Mouse (Mus musculus) intestine, postnatal 0 days (tissue): ENCODE measurements around the gene Slc52a3. TPM values are rescaled to one million over a fixed set of nuclear protein-coding genes. Genes with fewer than 3 reads are reported as not detected.

Source experiments
- ATAC-seq: fragments of 200-750 bp; cut with Nextera tagmentation; 2 replicates; pipeline ENCODE4 v1.8.0; 2017; ENCODE audit warnings: mild to moderate bottlenecking, moderate TSS enrichment, moderate library complexity
- H3K27ac ChIP-seq: fragments of 300-500 bp; sonication (generic); 2 replicates; pipeline ENCODE4 v1.5.1; 2014; ENCODE audit warnings: mild to moderate bottlenecking, low read depth, low read length, moderate library complexity
- H3K27me3 ChIP-seq: fragments of 300-500 bp; sonication (generic); replicated peaks from 2 replicates; pipeline ENCODE4 v1.6.1; 2014; ENCODE audit warnings: low read length, mixed read lengths; ENCODE audit not compliant: control insufficient read depth, insufficient read depth
- H3K36me3 ChIP-seq: fragments of 300-500 bp; sonication (generic); 2 replicates; pipeline ENCODE4 v1.6.1; 2014; ENCODE audit warnings: mild to moderate bottlenecking, moderate library complexity; ENCODE audit not compliant: control insufficient read depth, insufficient read depth
- H3K4me1 ChIP-seq: fragments of 300-500 bp; sonication (generic); replicated peaks from 2 replicates; pipeline ENCODE4 v1.6.1; 2014; ENCODE audit warnings: antibody characterized with exemption, low read length, mixed read lengths; ENCODE audit not compliant: control insufficient read depth, insufficient read depth
- H3K4me2 ChIP-seq: fragments of 300-500 bp; sonication (generic); replicated peaks from 2 replicates; pipeline ENCODE4 v1.6.1; 2014; ENCODE audit warnings: low read depth, mild to moderate bottlenecking, moderate library complexity
- H3K4me3 ChIP-seq: fragments of 300-500 bp; sonication (generic); 2 replicates; pipeline ENCODE4 v1.5.1; 2014; ENCODE audit warnings: low read depth, low read length
- H3K9ac ChIP-seq: fragments of 300-500 bp; sonication (generic); 2 replicates; pipeline ENCODE4 v1.6.1; 2014; ENCODE audit warnings: mild to moderate bottlenecking, low read depth, low read length
- H3K9me3 ChIP-seq: fragments of 300-500 bp; sonication (generic); 2 replicates; pipeline ENCODE4 v1.6.1; 2016; ENCODE audit warnings: mixed run types; ENCODE audit not compliant: control insufficient read depth
- CTCF ChIP-seq: sonication (generic); IDR thresholded peaks from 2 replicates; pipeline ENCODE4 v1.5.1; 2016; ENCODE audit warnings: low read depth, mild to moderate bottlenecking, control low read depth, antibody characterized with exemption, moderate library complexity
- WGBS: fragments of 180-500 bp; shearing (Covaris S2); extraction: QIAGEN DNeasy Blood & Tissue Kit; methylation state at CpG from one replicate; pipeline ENCODE4 v1.1.7; 2014; 5-methylcytosine and 5-hydroxymethylcytosine counted together
- polyA plus RNA-seq: library from polyadenylated mRNA; unstranded; fragments of >200 nt; fragmentation: Nextera tagmentation; extraction: Ambion mirVana; gene quantifications from 2 replicates; pipeline ENCODE4 v1.2.1, GENCODE M21; 2015

Gene Slc52a3
- polyA plus RNA-seq, 1 experiment from 2014 or later, result 15.7 TPM

GRCm38 (mm10) chr2:151972880-151973594 lies 23.3 kb upstream of the Slc52a3 start:
- Histone ChIP-seq H3K9me3 (no peaks in the 10 kb centered on the region), H3K9ac (0 out of 2 replicates have a peak overlapping the region, but pooled peaks have one; percentile 34), H3K4me3 (peak overlapping the region; percentile 33), H3K27ac (peak overlapping the region; percentile 15; the same call in 1 of the 2 replicates), H3K4me2 (peak overlapping the region; percentile 75), H3K27me3 (no peaks in the 10 kb centered on the region), H3K4me1 (peaks cover 17% of the 10 kb centered on the region), H3K36me3 (peaks cover 24% of the 10 kb centered on the region; the same call in 1 of the 2 replicates)
- no peak for TF ChIP-seq CTCF
- ATAC-seq, result peak; percentile 23
- 20% methylated on average over 23 of the region's 23 CpGs for WGBS

- Histone ChIP-seq H3K4me1 (peaks cover 21% of the 10 kb centered on the region), H3K9me3 (no peaks in the 10 kb centered on the region), H3K36me3 (peaks cover 17% of the 10 kb centered on the region; the same call in 1 of the 2 replicates), H3K27me3 (no peaks in the 10 kb centered on the region), H3K27ac (no peak overlapping the region; the same call in 1 of the 2 replicates), H3K4me2 (peak overlapping the region; percentile 75), H3K4me3 (peak overlapping the region; percentile 33), H3K9ac (peak overlapping the region; percentile 34; the same call in 1 of the 2 replicates)
- 13% methylated on average over 36 of the region's 36 CpGs for WGBS
- peak; percentile 29 for ATAC-seq
- TF ChIP-seq CTCF, result peak; percentile 46
These were observed 22.4 kb upstream of the Slc52a3 start for GRCm38 (mm10) chr2:151973595-151974562.

- no peak for ATAC-seq
- peaks cover 3% of the 10 kb centered on the region; the same call in 1 of the 2 replicates for H3K36me3 ChIP-seq
- H3K4me1 ChIP-seq, result peaks cover 21% of the 10 kb centered on the region
- TF ChIP-seq CTCF, result peak; percentile 49
- H3K4me3 ChIP-seq, result no peak overlapping the region
- H3K27me3 ChIP-seq, result no peaks in the 10 kb centered on the region
- no peaks in the 10 kb centered on the region for H3K9me3 ChIP-seq
- H3K4me2 ChIP-seq, result no peak overlapping the region
- no peak overlapping the region for H3K27ac ChIP-seq
- 77% methylated on average over 5 of the region's 5 CpGs for WGBS
- no peak overlapping the region for H3K9ac ChIP-seq
These were observed 21.0 kb upstream of the Slc52a3 start for GRCm38 (mm10) chr2:151975295-151975694.

GRCm38 (mm10) chr2:151976067-151976466 lies 20.2 kb upstream of the Slc52a3 start:
- H3K27me3 ChIP-seq, result no peaks in the 10 kb centered on the region
- peaks cover 18% of the 10 kb centered on the region for H3K4me1 ChIP-seq
- TF ChIP-seq CTCF, result no peak
- WGBS, result 46% methylated on average over 3 of the region's 3 CpGs
- no peak overlapping the region for H3K9ac ChIP-seq
- no peaks in the 10 kb centered on the region for H3K9me3 ChIP-seq
- peak overlapping the region; percentile 24 for H3K4me2 ChIP-seq
- H3K27ac ChIP-seq, result no peak overlapping the region
- H3K36me3 ChIP-seq, result no peaks in the 10 kb centered on the region
- peak; percentile 24 for ATAC-seq
- H3K4me3 ChIP-seq, result no peak overlapping the region

- WGBS, result 79% methylated on average over 4 of the region's 4 CpGs
- no peak overlapping the region for H3K4me3 ChIP-seq
- no peaks in the 10 kb centered on the region for H3K9me3 ChIP-seq
- peaks cover 18% of the 10 kb centered on the region for H3K4me1 ChIP-seq
- ATAC-seq, result no peak
- no peak for TF ChIP-seq CTCF
- no peak overlapping the region for H3K9ac ChIP-seq
- no peak overlapping the region for H3K4me2 ChIP-seq
- H3K27me3 ChIP-seq, result no peaks in the 10 kb centered on the region
- H3K36me3 ChIP-seq, result no peaks in the 10 kb centered on the region
- H3K27ac ChIP-seq, result no peak overlapping the region; the same call in 1 of the 2 replicates
These were observed 18.4 kb upstream of the Slc52a3 start for GRCm38 (mm10) chr2:151977689-151978440.
